Mouse (Mus musculus) adrenal gland, postnatal 25 days (tissue): Measurements from ENCODE around the gene Agap1. TPM values are rescaled to one million over a fixed set of nuclear protein-coding genes. Genes with fewer than 3 reads are reported as not detected.

Experiments
- DNase-seq: peaks from one replicate; pipeline ENCODE4 v3.0.0; 2021; ENCODE audit warnings: mixed read lengths
- long read RNA-seq: library from polyadenylated mRNA; stranded (forward); transcript quantifications from one replicate; pipeline ENCODE4 v2.0.0, GENCODE M21; 2021
- total RNA-seq: library from RNA; stranded (reverse); gene quantifications from 2 replicates; pipeline ENCODE4 v1.2.3, GENCODE M21; 2021

The Agap1 gene
- total RNA-seq, result 52.9 and 55.0 TPM in 2 replicates
- long read RNA-seq, full-length matches to known transcripts, result 6 of 21 reads
- long read RNA-seq, partial matches to known transcripts, result 7 of 21 reads
- long read RNA-seq, other reads (novel, unspliced or antisense), result 8 of 21 reads

- DNase-seq, result peak; percentile 97
These were observed at the start of gene Agap1 for GRCm38 (mm10) chr1:89454196-89455123. TSS of gene Agap1 (plus strand) at chr1:89454806.

GRCm38 (mm10) chr1:89405991-89406390 lies 48.6 kb upstream of the Agap1 start:
- DNase-seq, result no peak

- no peak for DNase-seq
These were observed 46.6 kb upstream of the Agap1 start for GRCm38 (mm10) chr1:89407986-89408385.

- no peak for DNase-seq
These were observed 41.5 kb upstream of the Agap1 start for GRCm38 (mm10) chr1:89413122-89413521.

GRCm38 (mm10) chr1:89414563-89414962 lies 40.0 kb upstream of the Agap1 start:
- DNase-seq, result no peak

GRCm38 (mm10) chr1:89416929-89417328 lies 37.7 kb upstream of the Agap1 start:
- DNase-seq, result no peak

- DNase-seq, result no peak
These were observed 34.0 kb upstream of the Agap1 start for GRCm38 (mm10) chr1:89420642-89421041.

GRCm38 (mm10) chr1:89421401-89421800 lies 33.2 kb upstream of the Agap1 start:
- peak; percentile 25 for DNase-seq

- DNase-seq, result peak; percentile 50
These were observed 30.0 kb upstream of the Agap1 start for GRCm38 (mm10) chr1:89424563-89424962.

- DNase-seq, result no peak
These were observed 28.5 kb upstream of the Agap1 start for GRCm38 (mm10) chr1:89426137-89426536.

GRCm38 (mm10) chr1:89428671-89429070 lies 25.9 kb upstream of the Agap1 start:
- no peak for DNase-seq

- DNase-seq, result no peak
These were observed 24.5 kb upstream of the Agap1 start for GRCm38 (mm10) chr1:89429946-89430640.

- DNase-seq, result no peak
These were observed 15.3 kb upstream of the Agap1 start for GRCm38 (mm10) chr1:89439351-89439750.

- DNase-seq, result no peak
These were observed 13.2 kb upstream of the Agap1 start for GRCm38 (mm10) chr1:89441236-89441897.

GRCm38 (mm10) chr1:89443512-89443911 lies 11.1 kb upstream of the Agap1 start:
- DNase-seq, result no peak

GRCm38 (mm10) chr1:89444014-89444413 lies 10.6 kb upstream of the Agap1 start:
- no peak for DNase-seq

GRCm38 (mm10) chr1:89450139-89450538 lies 4.5 kb upstream of the Agap1 start:
- no peak for DNase-seq

GRCm38 (mm10) chr1:89452138-89452537 lies 2.5 kb upstream of the Agap1 start:
- DNase-seq, result peak; percentile 78

- DNase-seq, result no peak
These were observed 940 bp upstream of the Agap1 start for GRCm38 (mm10) chr1:89453666-89454065.

GRCm38 (mm10) chr1:89455421-89456091 lies 950 bp downstream of the Agap1 start:
- DNase-seq, result peak; percentile 59

- no peak for DNase-seq
These were observed 1.9 kb downstream of the Agap1 start for GRCm38 (mm10) chr1:89456456-89456855.
